Mouse (Mus musculus) spleen, adult 2 months (tissue): ENCODE results near the gene Edc3.

Experiments
- CTCF ChIP-seq: fragments of 200-500 bp; IDR thresholded peaks from 2 replicates; pipeline ENCODE4 v1.5.1; 2011; ENCODE audit warnings: mild to moderate bottlenecking, inconsistent platforms; ENCODE audit not compliant: insufficient read depth, insufficient read length, insufficient replicate concordance; ENCODE audit errors: extremely low read depth
- POLR2A ChIP-seq: fragments of 200-500 bp; IDR thresholded peaks from 2 replicates; pipeline ENCODE4 v1.6.1; 2011; ENCODE audit warnings: low read depth, low read length, inconsistent platforms

DNA sequence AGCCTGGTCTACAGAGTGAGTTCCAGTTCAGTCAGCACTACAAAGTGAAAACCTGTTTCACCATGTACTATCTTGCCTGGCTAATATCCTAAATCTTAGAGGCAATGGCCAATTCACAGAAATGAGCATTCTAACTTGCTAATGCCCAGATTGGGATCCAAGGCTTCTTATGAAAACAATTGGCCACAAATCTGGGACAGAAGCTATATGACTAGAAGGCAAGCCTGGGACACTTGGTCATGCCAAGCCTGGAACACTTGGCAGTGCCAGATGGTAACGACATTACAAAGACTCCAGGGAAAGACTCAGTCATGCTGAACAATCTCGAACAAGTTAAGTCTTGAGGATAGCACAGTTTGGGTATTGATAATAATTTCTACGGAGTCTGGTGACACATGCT lies 1.8 kb upstream of the Edc3 start:
- TF ChIP-seq CTCF (no peak), POLR2A (no peak)
